Mouse (Mus musculus) lung, adult 2 months (tissue): ENCODE data around the gene Tpm3.

Source experiments
- CTCF ChIP-seq: fragments of 200-500 bp; IDR thresholded peaks from 2 replicates; pipeline ENCODE4 v1.5.1; 2011; ENCODE audit warnings: mild to moderate bottlenecking, low read length, control low read depth; ENCODE audit not compliant: insufficient read depth
- POLR2A ChIP-seq: fragments of 200-500 bp; IDR thresholded peaks from 2 replicates; pipeline ENCODE4 v1.6.1; 2011; ENCODE audit warnings: low read depth, mild to moderate bottlenecking, control low read depth, low read length, borderline replicate concordance; ENCODE audit errors: extremely low read depth

- TF ChIP-seq CTCF (no peak), POLR2A (no peak)
These were observed 9.9 kb upstream of the Tpm3 start for GRCm38 (mm10) chr3:90062539-90062938.
